Mouse (Mus musculus): ENCODE measurements at regions not wholly inside any gene's neighbourhood (a gene's known extent, or its start where the extent isn't known, plus 50 kb on each side); places are given as distances from the start of the nearest gene placed in this dataset.

- no peak for TF ChIP-seq POLR2A (IDR thresholded peaks at IDR 0.05; ENCODE audit: insufficient read length, low read depth)
- TF ChIP-seq MAX (IDR thresholded peaks at IDR 0.05; ENCODE audit: low read depth), result no peak
Measured at GRCm38 (mm10) chr14:36652982-36653557, 315.5 kb downstream of the Ccser2 start.
